Mouse (Mus musculus): ENCODE data around the gene Ndufb3.
"Not testable (repeated sequence)": the region's sequence is repeated elsewhere in the genome, so short reads cannot be mapped to it uniquely, and the experiment has no call there.

DNA sequence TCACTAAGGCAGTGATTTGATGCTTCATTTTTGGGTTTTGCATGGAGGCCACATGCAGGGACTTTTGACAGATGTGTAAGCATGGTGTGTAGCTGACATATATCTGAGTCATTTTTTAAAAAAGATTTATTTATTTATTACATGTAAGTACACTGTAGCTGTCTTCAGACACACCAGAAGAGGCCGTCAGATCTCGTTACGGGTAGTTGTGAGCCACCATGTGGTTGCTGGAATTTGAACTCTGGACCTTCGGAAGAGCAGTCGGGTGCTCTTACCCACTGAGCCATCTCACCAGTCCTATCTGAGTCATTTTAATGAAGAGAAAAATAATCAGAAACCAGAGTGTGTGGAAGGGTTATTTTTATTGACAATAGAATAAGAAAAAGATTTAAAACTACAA, 23.4 kb downstream of the Ndufb3 start:
- TF ChIP-seq CTCF, EP300 (IDR thresholded peaks at IDR 0.05; ENCODE audit: low read depth): not testable (repeated sequence)
